Mouse (Mus musculus) macrophage (primary cell): ENCODE measurements around the gene Hist1h1e. TPM values are rescaled to one million over a fixed set of nuclear protein-coding genes. Genes with fewer than 3 reads are reported as not detected.
"Not testable (repeated sequence)": the region's sequence is repeated elsewhere in the genome, so short reads cannot be mapped to it uniquely, and the experiment has no call there.

Experiments
- H3K27ac ChIP-seq: fragments of 350-480 bp; formaldehyde crosslinking; 2 replicates; pipeline ENCODE4 v1.9.0; 2021
- H3K36me3 ChIP-seq: fragments of 350-480 bp; formaldehyde crosslinking; 2 replicates; pipeline ENCODE4 v1.9.0; 2021; ENCODE audit errors: inconsistent target
- H3K4me3 ChIP-seq: fragments of 350-480 bp; formaldehyde crosslinking; 2 replicates; pipeline ENCODE4 v1.9.0; 2021; ENCODE audit errors: inconsistent target
- H3K79me2 ChIP-seq: fragments of 350-480 bp; formaldehyde crosslinking; 2 replicates; pipeline ENCODE4 v1.9.0; 2021; ENCODE audit errors: inconsistent target
- WGBS: methylation state at CpG from one replicate; pipeline ENCODE4 v1.1.7; 2026; ENCODE audit warnings: inconsistent platforms; ENCODE audit not compliant: missing documents; 5-methylcytosine and 5-hydroxymethylcytosine counted together
- polyA plus RNA-seq: library from polyadenylated mRNA; stranded (reverse); fragments of 250-400 nt; gene quantifications from 3 replicates; pipeline ENCODE4 v1.2.4, GENCODE M21; 2018; ENCODE audit warnings: inconsistent platforms

Hist1h1e gene
- polyA plus RNA-seq, 1 experiment from 2014 or later: 0.34 TPM

- no peaks in the 10 kb centered on the region for H3K79me2 ChIP-seq
- 93% methylated on average over 3 of the region's 3 CpGs for WGBS
Measured at GRCm38 (mm10) chr13:23604452-23604851, 17.9 kb downstream of the Hist1h1e start.

GRCm38 (mm10) chr13:23603182-23603699, 19.1 kb downstream of the Hist1h1e start:
- Histone ChIP-seq H3K27ac (no peak overlapping the region), H3K79me2 (no peaks in the 10 kb centered on the region), H3K4me3 (no peak overlapping the region), H3K36me3 (no peaks in the 10 kb centered on the region)
- WGBS: 83% methylated on average over 7 of the region's 7 CpGs

More at GRCm38 (mm10) chr13:23604452-23604851, 17.9 kb downstream of the Hist1h1e start:
- Histone ChIP-seq H3K4me3 (no peak overlapping the region), H3K36me3 (no peaks in the 10 kb centered on the region), H3K27ac (no peak overlapping the region)

GRCm38 (mm10) chr13:23597957-23598356, 24.4 kb downstream of the Hist1h1e start:
- no peak overlapping the region for H3K27ac ChIP-seq
- no peaks in the 10 kb centered on the region for H3K36me3 ChIP-seq
- H3K79me2 ChIP-seq: no peaks in the 10 kb centered on the region
- WGBS: 9% methylated on average over 9 of the region's 9 CpGs
- H3K4me3 ChIP-seq: no peak overlapping the region

- no peak overlapping the region for H3K4me3 ChIP-seq
- 95% methylated on average over 7 of the region's 7 CpGs for WGBS
- H3K36me3 ChIP-seq: no peaks in the 10 kb centered on the region
- H3K79me2 ChIP-seq: no peaks in the 10 kb centered on the region
- H3K27ac ChIP-seq: no peak overlapping the region
Measured at GRCm38 (mm10) chr13:23595622-23596372, 26.6 kb downstream of the Hist1h1e start.

- H3K27ac ChIP-seq: no peak overlapping the region
Measured at GRCm38 (mm10) chr13:23595185-23595584, 27.2 kb downstream of the Hist1h1e start.

GRCm38 (mm10) chr13:23593051-23593770, 29.1 kb downstream of the Hist1h1e start:
- WGBS: 33% methylated on average over 5 of the region's 5 CpGs
- H3K27ac ChIP-seq: no peak overlapping the region
- no peaks in the 10 kb centered on the region for H3K36me3 ChIP-seq
- H3K79me2 ChIP-seq: no peaks in the 10 kb centered on the region
- no peak overlapping the region for H3K4me3 ChIP-seq

More at GRCm38 (mm10) chr13:23595185-23595584, 27.2 kb downstream of the Hist1h1e start:
- Histone ChIP-seq H3K79me2 (no peaks in the 10 kb centered on the region), H3K4me3 (no peak overlapping the region), H3K36me3 (no peaks in the 10 kb centered on the region)
- 79% methylated on average over 2 of the region's 2 CpGs for WGBS

GRCm38 (mm10) chr13:23592614-23593013, 29.7 kb downstream of the Hist1h1e start:
- H3K27ac ChIP-seq: no peak overlapping the region
- no peaks in the 10 kb centered on the region for H3K79me2 ChIP-seq
- no peaks in the 10 kb centered on the region for H3K36me3 ChIP-seq
- 83% methylated on average over 7 of the region's 7 CpGs for WGBS
- H3K4me3 ChIP-seq: no peak overlapping the region

GRCm38 (mm10) chr13:23591886-23592285, 30.5 kb downstream of the Hist1h1e start:
- not testable (repeated sequence) for H3K36me3 ChIP-seq, H3K27ac ChIP-seq, H3K4me3 ChIP-seq, H3K79me2 ChIP-seq
- 97% methylated on average over 5 of the region's 7 CpGs for WGBS

GRCm38 (mm10) chr13:23591206-23591605, 31.2 kb downstream of the Hist1h1e start:
- Histone ChIP-seq H3K79me2 (no peaks in the 10 kb centered on the region), H3K36me3 (no peaks in the 10 kb centered on the region), H3K27ac (no peak overlapping the region), H3K4me3 (no peak overlapping the region)
- WGBS: 92% methylated on average over 7 of the region's 7 CpGs

- Histone ChIP-seq H3K4me3 (peak overlapping the region; percentile 43), H3K27ac (peak overlapping the region; percentile 81), H3K79me2 (no peaks in the 10 kb centered on the region), H3K36me3 (no peaks in the 10 kb centered on the region)
- WGBS: no CpG with 5 or more reads among the region's 1 CpGs
Measured at GRCm38 (mm10) chr13:23586940-23587225, 35.5 kb downstream of the Hist1h1e start.

GRCm38 (mm10) chr13:23586099-23586939, 36.0 kb downstream of the Hist1h1e start:
- 6% methylated on average over 22 of the region's 22 CpGs for WGBS
- Histone ChIP-seq H3K36me3 (no peaks in the 10 kb centered on the region), H3K79me2 (no peaks in the 10 kb centered on the region), H3K4me3 (peak overlapping the region; percentile 43), H3K27ac (peak overlapping the region; percentile 81)

- H3K27ac ChIP-seq: peak overlapping the region; percentile 88
- not testable (repeated sequence) for H3K79me2 ChIP-seq, H3K36me3 ChIP-seq
- 0% methylated on average over 7 of the region's 36 CpGs for WGBS
- H3K4me3 ChIP-seq: peak overlapping the region; percentile 43
Measured at GRCm38 (mm10) chr13:23585442-23586098, 36.8 kb downstream of the Hist1h1e start.

- peak overlapping the region; percentile 88 for H3K27ac ChIP-seq
- H3K36me3 ChIP-seq: no peaks in the 10 kb centered on the region
- WGBS: under 1% methylated on average over 21 of the region's 21 CpGs
- no peaks in the 10 kb centered on the region for H3K79me2 ChIP-seq
- H3K4me3 ChIP-seq: peak overlapping the region; percentile 43
Measured at GRCm38 (mm10) chr13:23585029-23585441, 37.3 kb downstream of the Hist1h1e start.

GRCm38 (mm10) chr13:23584331-23584730, 38.0 kb downstream of the Hist1h1e start:
- Histone ChIP-seq H3K27ac (peak overlapping the region; percentile 88), H3K36me3 (no peaks in the 10 kb centered on the region), H3K79me2 (no peaks in the 10 kb centered on the region), H3K4me3 (peak overlapping the region; percentile 43)
